Mouse (Mus musculus): Measurements from ENCODE around the gene Ube2d3. TPM values are rescaled to one million over a fixed set of nuclear protein-coding genes. Genes with fewer than 3 reads are reported as not detected.
"Not testable (repeated sequence)": the region's sequence is repeated elsewhere in the genome, so short reads cannot be mapped to it uniquely, and the experiment has no call there.

Ube2d3 gene
- polyA plus RNA-seq, 1 experiment: 333 TPM

DNA sequence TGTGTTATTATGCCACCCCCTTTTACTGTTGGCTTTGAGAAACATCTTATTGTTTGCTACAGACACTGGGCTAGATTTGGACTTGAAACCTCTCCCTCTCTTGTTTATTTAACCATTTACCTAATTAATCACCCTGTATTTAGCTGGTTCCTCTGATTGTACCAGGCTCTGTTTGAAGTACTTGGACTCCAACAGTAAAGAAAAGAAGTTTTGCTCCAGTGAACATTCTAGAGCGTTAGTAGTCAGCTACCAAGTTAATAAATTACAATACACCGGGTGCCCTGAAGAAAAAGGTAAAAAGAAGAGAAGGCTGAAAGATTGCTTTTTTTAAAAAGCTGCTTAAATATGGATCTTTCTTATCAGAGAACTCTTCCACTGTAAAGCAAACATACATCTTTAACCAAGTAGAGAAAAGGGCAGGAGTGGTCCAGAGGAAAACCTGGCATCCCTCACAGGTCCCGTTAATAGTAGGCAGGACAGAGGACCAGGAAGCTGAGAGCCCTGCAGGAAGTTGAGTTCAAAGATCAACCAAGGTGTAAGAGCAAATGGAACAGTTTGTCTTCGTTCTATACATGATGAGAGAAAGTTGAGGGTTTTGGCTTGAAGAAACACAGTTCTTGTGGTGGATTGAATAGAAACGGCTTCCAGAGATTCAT lies 52.0 kb downstream of the Ube2d3 start:
- 34% methylated on average over 5 of the region's 5 CpGs for WGBS
- TF ChIP-seq CTCF (conservative IDR thresholded peaks at IDR 0.05; ENCODE audit: insufficient read depth, insufficient read length, low read depth, low read length) (no peak), POLR2A (IDR thresholded peaks at IDR 0.05; ENCODE audit: low read depth, low read length) (no peak)
- H3K27me3 ChIP-seq (replicated peaks; ENCODE audit: control insufficient read depth, insufficient read depth, low read length): no peaks in the 10 kb centered on the region
- H3K4me3 ChIP-seq (ENCODE audit: insufficient read depth, low read depth, low read length): no peak overlapping the region
- peak; percentile 83 for DNase-seq
- no peaks in the 10 kb centered on the region for H3K36me3 ChIP-seq (ENCODE audit: control insufficient read depth, insufficient read depth, low read length)
- peaks cover 21% of the 10 kb centered on the region for H3K4me1 ChIP-seq (ENCODE audit: control insufficient read depth, insufficient read depth, low read length)
- H3K27ac ChIP-seq (ENCODE audit: insufficient read depth, low read depth, low read length): peak overlapping the region; percentile 92

GRCm38 (mm10) chr3:135491102-135491501 lies 53.2 kb downstream of the Ube2d3 start:
- no peaks in the 10 kb centered on the region for H3K36me3 ChIP-seq (ENCODE audit: control insufficient read depth, insufficient read depth, low read length)
- no peaks in the 10 kb centered on the region for H3K27me3 ChIP-seq (replicated peaks; ENCODE audit: control insufficient read depth, insufficient read depth, low read length)
- no peak overlapping the region for H3K4me3 ChIP-seq (ENCODE audit: insufficient read depth, low read depth, low read length)
- peaks cover 21% of the 10 kb centered on the region for H3K4me1 ChIP-seq (ENCODE audit: control insufficient read depth, insufficient read depth, low read length)
- DNase-seq: peak; percentile 58
- no peak for TF ChIP-seq POLR2A (IDR thresholded peaks at IDR 0.05; ENCODE audit: low read depth, low read length)
- TF ChIP-seq CTCF (conservative IDR thresholded peaks at IDR 0.05; ENCODE audit: insufficient read depth, insufficient read length, low read depth, low read length): no peak
- 49% methylated on average over 6 of the region's 6 CpGs for WGBS
- peak overlapping the region; percentile 92 for H3K27ac ChIP-seq (ENCODE audit: insufficient read depth, low read depth, low read length)

DNA sequence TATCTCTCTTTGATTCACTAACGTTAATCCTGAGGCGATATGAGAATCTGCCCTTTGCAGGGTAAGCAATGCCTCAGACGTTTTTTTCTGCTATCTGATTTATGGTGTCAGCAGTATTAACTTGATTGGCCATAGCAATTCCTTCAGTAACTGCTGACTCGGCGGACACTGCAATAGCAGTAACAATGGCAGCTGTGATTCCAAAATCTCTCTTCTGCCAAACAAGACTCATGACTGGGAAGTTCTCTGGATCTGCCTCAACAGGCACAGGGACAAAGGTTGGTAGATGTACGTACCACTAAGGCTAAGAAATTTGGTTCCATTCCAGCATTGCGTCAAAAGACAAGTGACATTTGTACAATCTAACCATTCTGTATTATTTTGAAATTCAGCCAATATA lies 55.4 kb downstream of the Ube2d3 start:
- H3K4me3 ChIP-seq (ENCODE audit: insufficient read depth, low read depth, low read length); H3K36me3 ChIP-seq (ENCODE audit: control insufficient read depth, insufficient read depth, low read length); H3K27me3 ChIP-seq (replicated peaks; ENCODE audit: control insufficient read depth, insufficient read depth, low read length): not testable (repeated sequence)
- DNase-seq: peak; percentile 81
- WGBS: 52% methylated on average over 7 of the region's 7 CpGs
- peaks cover 21% of the 10 kb centered on the region for H3K4me1 ChIP-seq (ENCODE audit: control insufficient read depth, insufficient read depth, low read length)
- peak overlapping the region; percentile 56; the same call in 1 of the 2 replicates for H3K27ac ChIP-seq (ENCODE audit: insufficient read depth, low read depth, low read length)

- H3K4me3 ChIP-seq (ENCODE audit: insufficient read depth, low read depth, low read length); H3K27me3 ChIP-seq (replicated peaks; ENCODE audit: control insufficient read depth, insufficient read depth, low read length); H3K27ac ChIP-seq (ENCODE audit: insufficient read depth, low read depth, low read length); H3K4me1 ChIP-seq (ENCODE audit: control insufficient read depth, insufficient read depth, low read length); DNase-seq; H3K36me3 ChIP-seq (ENCODE audit: control insufficient read depth, insufficient read depth, low read length): not testable (repeated sequence)
- 94% methylated on average over 4 of the region's 4 CpGs for WGBS
Measured at GRCm38 (mm10) chr3:135497956-135498355, 60.0 kb downstream of the Ube2d3 start.

DNA sequence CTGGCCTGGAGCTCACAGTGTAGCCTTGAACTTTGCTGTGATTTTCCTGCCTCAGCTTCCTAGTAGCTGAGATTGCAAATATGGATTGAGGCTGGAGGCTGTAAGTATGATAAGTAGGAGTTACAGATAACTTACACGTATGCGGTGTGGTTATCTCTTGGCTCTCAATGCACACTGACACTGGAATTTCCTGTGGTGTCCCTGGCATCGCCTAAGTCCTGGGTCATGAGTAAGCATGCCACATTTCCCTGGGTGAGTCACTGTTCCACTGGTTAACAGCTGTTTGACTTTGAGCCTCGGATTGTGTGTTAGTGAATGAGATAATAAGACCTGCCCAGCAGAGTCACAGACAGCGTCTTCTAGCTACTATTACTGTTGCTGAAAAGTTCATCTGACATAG lies 60.9 kb downstream of the Ube2d3 start:
- Histone ChIP-seq H3K27me3 (replicated peaks; ENCODE audit: control insufficient read depth, insufficient read depth, low read length) (no peaks in the 10 kb centered on the region), H3K4me1 (ENCODE audit: control insufficient read depth, insufficient read depth, low read length) (peaks cover 5% of the 10 kb centered on the region; the same call in 1 of the 2 replicates), H3K36me3 (ENCODE audit: control insufficient read depth, insufficient read depth, low read length) (no peaks in the 10 kb centered on the region), H3K4me3 (ENCODE audit: insufficient read depth, low read depth, low read length) (no peak overlapping the region), H3K27ac (ENCODE audit: insufficient read depth, low read depth, low read length) (no peak overlapping the region)
- TF ChIP-seq CTCF (conservative IDR thresholded peaks at IDR 0.05; ENCODE audit: insufficient read depth, insufficient read length, low read depth, low read length) (no peak), POLR2A (IDR thresholded peaks at IDR 0.05; ENCODE audit: low read depth, low read length) (no peak)
- 61% methylated on average over 5 of the region's 5 CpGs for WGBS
- peak; percentile 35 for DNase-seq

- Histone ChIP-seq H3K36me3 (ENCODE audit: control insufficient read depth, insufficient read depth, low read length) (no peaks in the 10 kb centered on the region), H3K4me3 (ENCODE audit: insufficient read depth, low read depth, low read length) (no peak overlapping the region), H3K4me1 (ENCODE audit: control insufficient read depth, insufficient read depth, low read length) (peaks cover 15% of the 10 kb centered on the region; the same call in 1 of the 2 replicates), H3K27ac (ENCODE audit: insufficient read depth, low read depth, low read length) (no peak overlapping the region), H3K27me3 (replicated peaks; ENCODE audit: control insufficient read depth, insufficient read depth, low read length) (no peaks in the 10 kb centered on the region)
- TF ChIP-seq CTCF (conservative IDR thresholded peaks at IDR 0.05; ENCODE audit: insufficient read depth, insufficient read length, low read depth, low read length): no peak
- TF ChIP-seq POLR2A (IDR thresholded peaks at IDR 0.05; ENCODE audit: low read depth, low read length): no peak
- DNase-seq: no peak
- 58% methylated on average over 5 of the region's 5 CpGs for WGBS
Measured at GRCm38 (mm10) chr3:135503160-135503559, 65.2 kb downstream of the Ube2d3 start.

- peak; percentile 80 for DNase-seq
- TF ChIP-seq POLR2A (IDR thresholded peaks at IDR 0.05; ENCODE audit: low read depth, low read length) (no peak), CTCF (conservative IDR thresholded peaks at IDR 0.05; ENCODE audit: insufficient read depth, insufficient read length, low read depth, low read length) (peak; percentile 85)
- Histone ChIP-seq H3K36me3 (ENCODE audit: control insufficient read depth, insufficient read depth, low read length) (peaks cover 2% of the 10 kb centered on the region; the same call in 1 of the 2 replicates), H3K27ac (ENCODE audit: insufficient read depth, low read depth, low read length) (peak overlapping the region; percentile 8; the same call in 1 of the 2 replicates), H3K4me1 (ENCODE audit: control insufficient read depth, insufficient read depth, low read length) (peaks cover 23% of the 10 kb centered on the region; the same call in 1 of the 2 replicates), H3K4me3 (ENCODE audit: insufficient read depth, low read depth, low read length) (no peak overlapping the region), H3K27me3 (replicated peaks; ENCODE audit: control insufficient read depth, insufficient read depth, low read length) (no peaks in the 10 kb centered on the region)
- WGBS: 46% methylated on average over 10 of the region's 10 CpGs
Measured at GRCm38 (mm10) chr3:135505369-135505909, 67.5 kb downstream of the Ube2d3 start.
